Mouse (Mus musculus) frontal cortex, postnatal 25 days (tissue): ENCODE measurements around the gene Gm5294.
A peak's percentile ranks its signal among the peaks of the same experiment; 100 is the strongest.

Experiments used
- DNase-seq, 2 experiments: peaks; one replicate each; pipeline ENCODE4 v3.0.0; 2022; ENCODE audit warnings: low spot score in 2 of 2

The Gm5294 gene

GRCm38 (mm10) chr5:138848102-138848501, 28.2 kb downstream of the Gm5294 start:
- DNase-seq, result peak; percentile 92 to 96

- DNase-seq, result no peak
Observed at GRCm38 (mm10) chr5:138849682-138850461, 30.0 kb downstream of the Gm5294 start.

GRCm38 (mm10) chr5:138850462-138850844, 30.6 kb downstream of the Gm5294 start:
- no peak for DNase-seq

DNA sequence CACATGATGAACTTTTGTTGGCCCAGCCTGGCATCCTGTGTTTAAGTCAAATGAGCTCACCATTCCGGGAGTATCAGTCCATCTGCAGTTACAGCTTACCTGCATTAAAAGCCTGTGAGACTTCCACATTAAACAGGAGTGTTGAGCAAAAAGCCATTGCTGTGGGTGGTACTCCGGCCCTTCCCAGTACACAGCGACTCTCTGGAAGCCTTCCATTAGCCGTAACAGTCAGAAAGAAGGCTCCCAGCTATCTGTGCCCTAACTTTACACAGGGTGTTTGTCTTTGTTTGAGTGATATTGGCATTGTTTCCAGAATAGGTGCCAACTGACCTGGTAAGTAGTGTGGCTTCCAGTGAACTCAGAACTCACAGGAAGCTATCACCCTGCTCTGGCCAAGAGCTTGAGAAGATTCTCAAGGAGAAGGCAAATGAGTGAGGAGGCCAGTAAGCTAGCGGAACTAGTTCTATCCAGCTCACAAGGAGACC, 31.5 kb downstream of the Gm5294 start:
- DNase-seq, result no peak

GRCm38 (mm10) chr5:138852151-138852550, 32.3 kb downstream of the Gm5294 start:
- no peak for DNase-seq

DNA sequence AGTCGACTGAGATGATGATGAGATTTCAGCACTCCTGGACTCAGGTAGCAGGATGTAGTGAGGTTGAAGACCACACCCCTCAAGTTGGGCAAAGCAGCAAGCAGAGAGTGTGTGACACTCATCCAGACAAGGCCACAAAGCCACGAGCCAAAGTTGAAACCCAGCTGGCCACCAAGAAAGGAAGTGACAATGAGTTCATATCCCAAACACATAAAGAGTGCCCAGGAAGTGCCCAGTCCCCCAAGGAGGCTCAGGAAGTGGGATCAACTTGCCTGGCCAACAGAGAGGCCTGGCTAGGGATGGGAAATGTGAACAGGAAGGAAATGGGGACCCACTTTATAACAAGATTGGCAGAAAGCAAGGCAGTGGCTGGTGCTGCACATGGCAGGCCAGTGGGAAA, 33.5 kb downstream of the Gm5294 start:
- DNase-seq, result no peak

DNA sequence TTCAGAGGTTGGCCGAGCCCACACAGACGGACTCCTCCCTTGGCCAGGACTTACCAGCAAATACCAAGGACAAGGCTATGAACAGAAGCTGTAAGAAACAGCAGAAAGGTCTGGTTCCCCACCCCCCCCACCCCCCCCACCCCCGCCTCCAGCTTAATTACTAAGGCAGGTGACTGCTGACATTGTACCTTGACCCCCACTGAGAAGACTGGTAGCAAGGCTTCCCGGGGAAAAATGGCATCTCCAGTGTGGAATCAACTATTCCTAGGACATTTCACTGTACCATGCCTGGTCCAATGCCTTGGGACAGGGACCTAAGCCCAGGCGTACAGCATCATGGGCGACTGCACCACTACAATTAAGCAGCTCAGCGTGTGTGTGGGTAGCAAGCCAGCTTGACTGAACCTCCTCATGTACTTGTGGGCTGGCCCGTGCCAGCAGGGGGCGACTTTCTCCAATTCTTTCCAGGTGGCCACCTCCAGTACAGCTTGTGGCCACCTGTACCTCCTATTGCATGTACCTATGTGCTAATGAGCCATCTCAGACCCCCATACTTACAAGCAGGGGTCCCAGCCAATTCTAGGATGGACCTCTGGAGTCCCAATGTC, 37.2 kb downstream of the Gm5294 start:
- DNase-seq, result peak; percentile 78 to 82

GRCm38 (mm10) chr5:138857811-138858251, 38.0 kb downstream of the Gm5294 start:
- no peak for DNase-seq

DNA sequence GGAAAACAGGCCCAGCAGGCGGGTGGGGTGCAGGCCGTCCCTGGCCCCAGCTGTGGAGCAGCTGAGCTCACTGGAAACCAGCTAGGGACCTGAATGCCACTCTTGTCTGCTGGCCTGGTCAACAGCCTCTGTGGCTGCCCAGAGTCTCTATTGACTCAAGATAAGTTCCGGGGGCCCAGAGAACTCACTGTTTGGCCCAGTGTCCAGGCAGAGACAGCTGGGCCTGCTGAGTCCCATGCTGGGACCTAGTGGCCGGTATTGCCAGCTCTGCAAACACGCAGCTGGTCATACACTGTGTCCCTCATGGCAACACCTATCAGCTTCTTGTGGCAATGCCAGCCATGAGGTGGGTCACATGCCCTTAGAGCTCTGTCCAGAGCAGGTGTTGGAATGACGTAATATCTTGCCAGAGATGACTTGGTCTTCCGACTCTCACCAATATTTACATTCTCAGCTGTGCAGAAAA, 43.8 kb downstream of the Gm5294 start:
- DNase-seq, result no peak

GRCm38 (mm10) chr5:138864166-138864565, 44.3 kb downstream of the Gm5294 start:
- no peak for DNase-seq

GRCm38 (mm10) chr5:138864880-138865279, 45.0 kb downstream of the Gm5294 start:
- no peak for DNase-seq

DNA sequence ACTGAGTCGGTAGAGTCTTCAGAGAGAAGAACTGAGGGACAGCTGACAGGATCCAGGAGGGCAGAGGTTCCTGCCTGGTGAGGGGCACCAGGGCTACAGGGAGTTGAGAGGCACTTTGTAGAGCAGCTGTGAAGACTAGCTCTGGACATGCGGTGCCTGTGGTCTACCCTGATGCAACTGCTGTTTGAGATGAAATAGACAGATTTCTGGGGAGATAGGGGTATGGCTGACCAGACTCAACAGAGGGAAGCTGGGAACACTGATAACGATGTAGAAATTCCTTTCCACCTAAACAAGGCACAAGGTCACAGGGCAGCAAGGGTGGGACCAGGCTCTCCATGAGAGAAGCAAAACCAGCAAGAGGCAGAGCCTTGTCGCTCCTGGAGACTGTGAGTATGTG, 45.8 kb downstream of the Gm5294 start:
- DNase-seq, result no peak
